Mouse (Mus musculus): ENCODE measurements around the gene Pax6. TPM values are rescaled to one million over a fixed set of nuclear protein-coding genes. Genes with fewer than 3 reads are reported as not detected.

Pax6 gene
- polyA plus RNA-seq, 1 experiment from 2014 or later, result 0.63 TPM

GRCm38 (mm10) chr2:105669881-105670730, 1.4 kb downstream of the Pax6 start:
- H3K4me3 ChIP-seq (ENCODE audit: low read depth, low read length), result peak overlapping the region; percentile 4; the same call in 1 of the 2 replicates
- DNase-seq (ENCODE audit: low spot score), result peak; percentile 16
- H3K4me1 ChIP-seq (replicated peaks; ENCODE audit: control insufficient read depth, insufficient read depth), result peaks cover 2% of the 10 kb centered on the region; the same call in 1 of the 2 replicates
- no peak for TF ChIP-seq CTCF (IDR thresholded peaks at IDR 0.05; ENCODE audit: low read depth)
- TF ChIP-seq EP300 (optimal IDR thresholded peaks at IDR 0.05), result no peak
- H3K36me3 ChIP-seq (ENCODE audit: control insufficient read depth, insufficient read depth, low read length), result no peaks in the 10 kb centered on the region
- no peaks in the 10 kb centered on the region for H3K9me3 ChIP-seq (ENCODE audit: control insufficient read depth, low read length)
- no peak overlapping the region for H3K27ac ChIP-seq (replicated peaks)
- H3K27me3 ChIP-seq (ENCODE audit: control insufficient read depth, insufficient read depth, low read length), result peaks cover 43% of the 10 kb centered on the region
- ATAC-seq (ENCODE audit: low FRiP score, low TSS enrichment), result no peak
- H3K4me2 ChIP-seq (replicated peaks; ENCODE audit: low read depth), result no peak overlapping the region
- H3K9ac ChIP-seq (ENCODE audit: low read length), result no peak overlapping the region
- 3% methylated on average over 29 of the region's 29 CpGs for WGBS

- no peak overlapping the region for H3K27ac ChIP-seq (replicated peaks)
- no peak overlapping the region for H3K9ac ChIP-seq (ENCODE audit: low read length)
- ATAC-seq (ENCODE audit: low FRiP score, low TSS enrichment) (no peak), DNase-seq (ENCODE audit: low spot score) (no peak)
- no peaks in the 10 kb centered on the region for H3K36me3 ChIP-seq (ENCODE audit: control insufficient read depth, insufficient read depth, low read length)
- TF ChIP-seq EP300 (optimal IDR thresholded peaks at IDR 0.05) (no peak), CTCF (IDR thresholded peaks at IDR 0.05; ENCODE audit: low read depth) (no peak)
- no peak overlapping the region for H3K4me3 ChIP-seq (ENCODE audit: low read depth, low read length)
- peaks cover 2% of the 10 kb centered on the region; the same call in 1 of the 2 replicates for H3K4me1 ChIP-seq (replicated peaks; ENCODE audit: control insufficient read depth, insufficient read depth)
- WGBS, result 5% methylated on average over 6 of the region's 6 CpGs
- no peaks in the 10 kb centered on the region for H3K9me3 ChIP-seq (ENCODE audit: control insufficient read depth, low read length)
- H3K4me2 ChIP-seq (replicated peaks; ENCODE audit: low read depth), result no peak overlapping the region
- peaks cover 50% of the 10 kb centered on the region for H3K27me3 ChIP-seq (ENCODE audit: control insufficient read depth, insufficient read depth, low read length)
Measured at GRCm38 (mm10) chr2:105670731-105671095, 2.0 kb downstream of the Pax6 start.

- 5% methylated on average over 9 of the region's 9 CpGs for WGBS
- Histone ChIP-seq H3K27me3 (ENCODE audit: control insufficient read depth, insufficient read depth, low read length) (peaks cover 47% of the 10 kb centered on the region), H3K4me3 (ENCODE audit: low read depth, low read length) (no peak overlapping the region)
Measured at GRCm38 (mm10) chr2:105671116-105671797, 2.6 kb downstream of the Pax6 start.

GRCm38 (mm10) chr2:105671798-105672595, 3.3 kb downstream of the Pax6 start:
- 5% methylated on average over 25 of the region's 25 CpGs for WGBS
- no peaks in the 10 kb centered on the region for H3K36me3 ChIP-seq (ENCODE audit: control insufficient read depth, insufficient read depth, low read length)
- H3K9ac ChIP-seq (ENCODE audit: low read length), result no peak overlapping the region
- ATAC-seq (ENCODE audit: low FRiP score, low TSS enrichment) (no peak), DNase-seq (ENCODE audit: low spot score) (no peak)
- H3K4me1 ChIP-seq (replicated peaks; ENCODE audit: control insufficient read depth, insufficient read depth), result peaks cover 2% of the 10 kb centered on the region; the same call in 1 of the 2 replicates
- H3K9me3 ChIP-seq (ENCODE audit: control insufficient read depth, low read length), result no peaks in the 10 kb centered on the region
- no peak for TF ChIP-seq EP300 (optimal IDR thresholded peaks at IDR 0.05)
- peak; percentile 24; the same call in 1 of the 2 replicates for TF ChIP-seq CTCF (IDR thresholded peaks at IDR 0.05; ENCODE audit: low read depth)
- H3K4me3 ChIP-seq (ENCODE audit: low read depth, low read length), result no peak overlapping the region
- H3K27me3 ChIP-seq (ENCODE audit: control insufficient read depth, insufficient read depth, low read length), result peaks cover 41% of the 10 kb centered on the region
- H3K27ac ChIP-seq (replicated peaks), result no peak overlapping the region
- no peak overlapping the region for H3K4me2 ChIP-seq (replicated peaks; ENCODE audit: low read depth)

More at GRCm38 (mm10) chr2:105671116-105671797, 2.6 kb downstream of the Pax6 start:
- H3K36me3 ChIP-seq (ENCODE audit: control insufficient read depth, insufficient read depth, low read length), result no peaks in the 10 kb centered on the region
- H3K27ac ChIP-seq (replicated peaks), result no peak overlapping the region
- TF ChIP-seq EP300 (optimal IDR thresholded peaks at IDR 0.05) (no peak), CTCF (IDR thresholded peaks at IDR 0.05; ENCODE audit: low read depth) (no peak)
- no peaks in the 10 kb centered on the region for H3K9me3 ChIP-seq (ENCODE audit: control insufficient read depth, low read length)
- H3K4me2 ChIP-seq (replicated peaks; ENCODE audit: low read depth), result no peak overlapping the region
- H3K4me1 ChIP-seq (replicated peaks; ENCODE audit: control insufficient read depth, insufficient read depth), result peaks cover 2% of the 10 kb centered on the region; the same call in 1 of the 2 replicates
- H3K9ac ChIP-seq (ENCODE audit: low read length), result no peak overlapping the region
- DNase-seq (ENCODE audit: low spot score) (no peak), ATAC-seq (ENCODE audit: low FRiP score, low TSS enrichment) (no peak)

GRCm38 (mm10) chr2:105672596-105672960, 3.9 kb downstream of the Pax6 start:
- Histone ChIP-seq H3K9me3 (ENCODE audit: control insufficient read depth, low read length) (no peaks in the 10 kb centered on the region), H3K4me2 (replicated peaks; ENCODE audit: low read depth) (no peak overlapping the region), H3K4me1 (replicated peaks; ENCODE audit: control insufficient read depth, insufficient read depth) (peaks cover 2% of the 10 kb centered on the region; the same call in 1 of the 2 replicates), H3K36me3 (ENCODE audit: control insufficient read depth, insufficient read depth, low read length) (no peaks in the 10 kb centered on the region), H3K9ac (ENCODE audit: low read length) (no peak overlapping the region), H3K4me3 (ENCODE audit: low read depth, low read length) (no peak overlapping the region), H3K27ac (replicated peaks) (no peak overlapping the region), H3K27me3 (ENCODE audit: control insufficient read depth, insufficient read depth, low read length) (peaks cover 39% of the 10 kb centered on the region)
- ATAC-seq (ENCODE audit: low FRiP score, low TSS enrichment) (no peak), DNase-seq (ENCODE audit: low spot score) (no peak)
- no peak for TF ChIP-seq EP300 (optimal IDR thresholded peaks at IDR 0.05)
- no peak for TF ChIP-seq CTCF (IDR thresholded peaks at IDR 0.05; ENCODE audit: low read depth)
- WGBS, result 2% methylated on average over 16 of the region's 16 CpGs
